Mouse (Mus musculus): ENCODE data around the gene Fez2.

The Fez2 gene

GRCm38 (mm10) chr17:78408386-78408785, 9.6 kb downstream of the Fez2 start:
- no peak for DNase-seq (ENCODE audit: low read depth, low spot score)

- no peak for DNase-seq (ENCODE audit: low read depth, low spot score)
Observed at GRCm38 (mm10) chr17:78407581-78407980, 10.4 kb downstream of the Fez2 start.

- no peak for DNase-seq (ENCODE audit: low read depth, low spot score)
Observed at GRCm38 (mm10) chr17:78406854-78407253, 11.1 kb downstream of the Fez2 start.

- no peak for DNase-seq (ENCODE audit: low read depth, low spot score)
Observed at GRCm38 (mm10) chr17:78405336-78405735, 12.6 kb downstream of the Fez2 start.

GRCm38 (mm10) chr17:78403804-78404203, 14.1 kb downstream of the Fez2 start:
- peak; percentile 62 for DNase-seq (ENCODE audit: low read depth, low spot score)

GRCm38 (mm10) chr17:78403229-78403628, 14.7 kb downstream of the Fez2 start:
- DNase-seq (ENCODE audit: low read depth, low spot score) = peak; percentile 89

- peak; percentile 77 for DNase-seq (ENCODE audit: low read depth, low spot score)
Observed at GRCm38 (mm10) chr17:78402174-78402573, 15.8 kb downstream of the Fez2 start.

- peak; percentile 96 for DNase-seq (ENCODE audit: low read depth, low spot score)
Observed at GRCm38 (mm10) chr17:78401713-78402112, 16.2 kb downstream of the Fez2 start.

- DNase-seq (ENCODE audit: low read depth, low spot score) = no peak
Observed at GRCm38 (mm10) chr17:78401311-78401710, 16.6 kb downstream of the Fez2 start.

GRCm38 (mm10) chr17:78400130-78400840, 17.7 kb downstream of the Fez2 start:
- DNase-seq (ENCODE audit: low read depth, low spot score) = peak; percentile 90

- DNase-seq (ENCODE audit: low read depth, low spot score) = peak; percentile 86
Observed at GRCm38 (mm10) chr17:78392401-78393087, 25.4 kb downstream of the Fez2 start.

- no peak for DNase-seq (ENCODE audit: low read depth, low spot score)
Observed at GRCm38 (mm10) chr17:78389573-78389972, 28.4 kb downstream of the Fez2 start.

- DNase-seq (ENCODE audit: low read depth, low spot score) = peak; percentile 60
Observed at GRCm38 (mm10) chr17:78388101-78388847, 29.7 kb downstream of the Fez2 start.

GRCm38 (mm10) chr17:78387665-78388064, 30.3 kb downstream of the Fez2 start:
- peak; percentile 90 for DNase-seq (ENCODE audit: low read depth, low spot score)

GRCm38 (mm10) chr17:78382321-78382720, 35.6 kb downstream of the Fez2 start:
- DNase-seq (ENCODE audit: low read depth, low spot score) = no peak

GRCm38 (mm10) chr17:78379730-78380245, 38.2 kb downstream of the Fez2 start:
- DNase-seq (ENCODE audit: low read depth, low spot score) = no peak

GRCm38 (mm10) chr17:78379079-78379729, 38.7 kb downstream of the Fez2 start:
- no peak for DNase-seq (ENCODE audit: low read depth, low spot score)

GRCm38 (mm10) chr17:78376587-78376986, 41.4 kb downstream of the Fez2 start:
- no peak for DNase-seq (ENCODE audit: low read depth, low spot score)

GRCm38 (mm10) chr17:78374756-78375155, 43.2 kb downstream of the Fez2 start:
- no peak for DNase-seq (ENCODE audit: low read depth, low spot score)

- DNase-seq (ENCODE audit: low read depth, low spot score) = no peak
Observed at GRCm38 (mm10) chr17:78373849-78374248, 44.1 kb downstream of the Fez2 start.

GRCm38 (mm10) chr17:78373174-78373573, 44.8 kb downstream of the Fez2 start:
- no peak for DNase-seq (ENCODE audit: low read depth, low spot score)

- DNase-seq (ENCODE audit: low read depth, low spot score) = peak; percentile 30
Observed at GRCm38 (mm10) chr17:78370445-78370844, 47.5 kb downstream of the Fez2 start.
